Mouse (Mus musculus) kidney, adult 2 months (tissue): Measurements from ENCODE around the gene Cul9. TPM values are rescaled to one million over a fixed set of nuclear protein-coding genes. Genes with fewer than 3 reads are reported as not detected.

ENCODE experiments used
- DNase-seq: peaks from one replicate; pipeline ENCODE4 v3.0.0; 2021
- H3K27ac ChIP-seq: fragments of 200-500 bp; 2 replicates; pipeline ENCODE4 v1.5.1; 2012; ENCODE audit warnings: low read depth, low read length, control low read depth, inconsistent platforms; ENCODE audit not compliant: insufficient read depth
- H3K27me3 ChIP-seq: fragments of 200-500 bp; replicated peaks from 2 replicates; pipeline ENCODE4 v1.6.1; 2012; ENCODE audit warnings: mild to moderate bottlenecking, moderate library complexity, low read length, inconsistent platforms; ENCODE audit not compliant: control insufficient read depth, insufficient read depth
- H3K36me3 ChIP-seq: fragments of 200-500 bp; 2 replicates; pipeline ENCODE4 v1.6.1; 2012; ENCODE audit warnings: mild to moderate bottlenecking, moderate library complexity, low read length, inconsistent platforms; ENCODE audit not compliant: control insufficient read depth, insufficient read depth
- H3K4me1 ChIP-seq: fragments of 200-500 bp; 2 replicates; pipeline ENCODE4 v1.6.1; 2011; ENCODE audit warnings: low read length; ENCODE audit not compliant: control insufficient read depth, insufficient read depth
- H3K4me3 ChIP-seq: fragments of 200-500 bp; 2 replicates; pipeline ENCODE4 v1.5.1; 2011; ENCODE audit warnings: mild to moderate bottlenecking, low read depth, low read length, control low read depth; ENCODE audit not compliant: insufficient read depth
- CTCF ChIP-seq: fragments of 200-500 bp; conservative IDR thresholded peaks from 2 replicates; pipeline ENCODE4 v1.5.1; 2011; ENCODE audit warnings: low read depth, mild to moderate bottlenecking, control low read depth, low read length, moderate library complexity, mixed read lengths; ENCODE audit not compliant: insufficient read depth, insufficient read length
- POLR2A ChIP-seq: fragments of 200-500 bp; IDR thresholded peaks from one replicate; pipeline ENCODE4 v1.6.1; 2011; ENCODE audit warnings: low read depth, low read length, control low read depth
- WGBS: fragments of 180-500 bp; shearing (Covaris S2); methylation state at CpG from one replicate; pipeline ENCODE4 v1.1.7; 2018; 5-methylcytosine and 5-hydroxymethylcytosine counted together
- polyA plus RNA-seq: library from polyadenylated mRNA; depleted of rRNA; stranded (reverse); fragments of >200 nt; gene quantifications from 2 replicates; pipeline ENCODE4 v1.2.3, GENCODE M21; 2012

The Cul9 gene
- polyA plus RNA-seq, 1 experiment = 27.0 TPM

GRCm38 (mm10) chr17:46548741-46549140, 2.6 kb upstream of the Cul9 start:
- Histone ChIP-seq H3K27me3 (no peaks in the 10 kb centered on the region), H3K4me1 (peaks cover 5% of the 10 kb centered on the region), H3K4me3 (no peak overlapping the region), H3K27ac (no peak overlapping the region), H3K36me3 (no peaks in the 10 kb centered on the region)
- WGBS = 45% methylated on average over 11 of the region's 11 CpGs
- no peak for TF ChIP-seq CTCF
- TF ChIP-seq POLR2A = no peak
- DNase-seq = peak; percentile 74

GRCm38 (mm10) chr17:46547923-46548322, 1.7 kb upstream of the Cul9 start:
- Histone ChIP-seq H3K36me3 (no peaks in the 10 kb centered on the region), H3K27ac (no peak overlapping the region), H3K27me3 (no peaks in the 10 kb centered on the region), H3K4me1 (no peaks in the 10 kb centered on the region; the same call in 1 of the 2 replicates), H3K4me3 (no peak overlapping the region)
- TF ChIP-seq CTCF (no peak), POLR2A (no peak)
- WGBS = 39% methylated on average over 3 of the region's 3 CpGs
- DNase-seq = no peak

GRCm38 (mm10) chr17:46546995-46547394, 807 bp upstream of the Cul9 start:
- H3K27ac ChIP-seq = no peak overlapping the region
- H3K4me3 ChIP-seq = no peak overlapping the region
- H3K4me1 ChIP-seq = no peaks in the 10 kb centered on the region; the same call in 1 of the 2 replicates
- H3K27me3 ChIP-seq = no peaks in the 10 kb centered on the region
- DNase-seq = no peak
- TF ChIP-seq POLR2A = no peak
- no peak for TF ChIP-seq CTCF
- H3K36me3 ChIP-seq = no peaks in the 10 kb centered on the region
- 47% methylated on average over 8 of the region's 8 CpGs for WGBS

GRCm38 (mm10) chr17:46546591-46546990, 403 bp upstream of the Cul9 start:
- Histone ChIP-seq H3K36me3 (no peaks in the 10 kb centered on the region), H3K4me1 (no peaks in the 10 kb centered on the region; the same call in 1 of the 2 replicates), H3K27me3 (no peaks in the 10 kb centered on the region), H3K27ac (peak overlapping the region; percentile 28; the same call in 1 of the 2 replicates), H3K4me3 (peak overlapping the region; percentile 64)
- DNase-seq = no peak
- WGBS = 40% methylated on average over 7 of the region's 7 CpGs
- TF ChIP-seq CTCF (no peak), POLR2A (no peak)

GRCm38 (mm10) chr17:46543661-46544060, 2.5 kb downstream of the Cul9 start:
- WGBS = 92% methylated on average over 12 of the region's 12 CpGs
- DNase-seq = no peak
- no peaks in the 10 kb centered on the region for H3K36me3 ChIP-seq
- no peak overlapping the region for H3K27ac ChIP-seq
- H3K4me1 ChIP-seq = no peaks in the 10 kb centered on the region; the same call in 1 of the 2 replicates
- no peaks in the 10 kb centered on the region for H3K27me3 ChIP-seq
- TF ChIP-seq CTCF (no peak), POLR2A (no peak)
- no peak overlapping the region for H3K4me3 ChIP-seq

GRCm38 (mm10) chr17:46525579-46526307, 20.4 kb downstream of the Cul9 start:
- H3K36me3 ChIP-seq = no peaks in the 10 kb centered on the region
- 41% methylated on average over 12 of the region's 12 CpGs for WGBS
- no peak overlapping the region for H3K4me3 ChIP-seq
- DNase-seq = peak; percentile 77
- no peaks in the 10 kb centered on the region for H3K4me1 ChIP-seq
- H3K27ac ChIP-seq = no peak overlapping the region
- no peaks in the 10 kb centered on the region for H3K27me3 ChIP-seq
- peak; percentile 91 for TF ChIP-seq CTCF
- TF ChIP-seq POLR2A = no peak

GRCm38 (mm10) chr17:46525065-46525464, 21.1 kb downstream of the Cul9 start:
- Histone ChIP-seq H3K4me1 (no peaks in the 10 kb centered on the region), H3K27ac (no peak overlapping the region), H3K27me3 (no peaks in the 10 kb centered on the region), H3K4me3 (no peak overlapping the region), H3K36me3 (no peaks in the 10 kb centered on the region)
- TF ChIP-seq POLR2A (no peak), CTCF (no peak)
- no peak for DNase-seq
- WGBS = 85% methylated on average over 10 of the region's 10 CpGs
